Mouse (Mus musculus) lung, embryonic 14.5 days (tissue): ENCODE measurements around the gene Olfr543. TPM values are rescaled to one million over a fixed set of nuclear protein-coding genes. Genes with fewer than 3 reads are reported as not detected.
A peak's percentile ranks its signal among the peaks of the same experiment; 100 is the strongest.

Source experiments
- ATAC-seq: fragments of 200-750 bp; cut with Nextera tagmentation; 2 replicates; pipeline ENCODE4 v1.8.0; 2017; ENCODE audit warnings: mild to moderate bottlenecking, moderate TSS enrichment, moderate library complexity; ENCODE audit not compliant: insufficient read depth
- DNase-seq: peaks from one replicate; pipeline ENCODE4 v3.0.0-alpha.2; 2015
- H3K27ac ChIP-seq: fragments of 300-500 bp; sonication (generic); 2 replicates; pipeline ENCODE4 v1.5.1; 2014; ENCODE audit warnings: low read depth, mild to moderate bottlenecking, moderate library complexity
- H3K27me3 ChIP-seq: fragments of 300-500 bp; sonication (generic); 2 replicates; pipeline ENCODE4 v1.6.1; 2014; ENCODE audit warnings: low read length, control low read depth; ENCODE audit not compliant: insufficient read depth
- H3K36me3 ChIP-seq: fragments of 300-500 bp; sonication (generic); 2 replicates; pipeline ENCODE4 v1.6.1; 2014; ENCODE audit warnings: control low read depth; ENCODE audit not compliant: insufficient read depth
- H3K4me1 ChIP-seq: fragments of 300-500 bp; sonication (generic); 2 replicates; pipeline ENCODE4 v1.6.1; 2014; ENCODE audit warnings: antibody characterized with exemption, control low read depth; ENCODE audit not compliant: insufficient read depth
- H3K4me2 ChIP-seq: fragments of 300-500 bp; sonication (generic); 2 replicates; pipeline ENCODE4 v1.6.1; 2014; ENCODE audit warnings: mild to moderate bottlenecking
- H3K4me3 ChIP-seq: fragments of 300-500 bp; sonication (generic); 2 replicates; pipeline ENCODE4 v1.5.1; 2014; ENCODE audit warnings: low read depth, low read length
- H3K9ac ChIP-seq: fragments of 300-500 bp; sonication (generic); 2 replicates; pipeline ENCODE4 v1.6.1; 2014
- H3K9me3 ChIP-seq: fragments of 300-500 bp; sonication (generic); 2 replicates; pipeline ENCODE4 v1.6.1; 2016; ENCODE audit warnings: low read depth, low read length, control low read depth
- CTCF ChIP-seq: IDR thresholded peaks from 2 replicates; pipeline ENCODE4 v1.5.1; 2016; ENCODE audit warnings: antibody characterized with exemption, low read depth
- WGBS: fragments of 180-500 bp; shearing (Covaris S2); extraction: QIAGEN DNeasy Blood & Tissue Kit; methylation state at CpG from one replicate; pipeline ENCODE4 v1.1.7; 2014; 5-methylcytosine and 5-hydroxymethylcytosine counted together
- polyA plus RNA-seq: library from polyadenylated mRNA; unstranded; fragments of >200 nt; fragmentation: Nextera tagmentation; extraction: Ambion mirVana; gene quantifications from 2 replicates; pipeline ENCODE4 v1.2.1, GENCODE M21; 2014

Gene Olfr543
- 0.37 and 0.45 TPM in 2 replicates for polyA plus RNA-seq

DNA sequence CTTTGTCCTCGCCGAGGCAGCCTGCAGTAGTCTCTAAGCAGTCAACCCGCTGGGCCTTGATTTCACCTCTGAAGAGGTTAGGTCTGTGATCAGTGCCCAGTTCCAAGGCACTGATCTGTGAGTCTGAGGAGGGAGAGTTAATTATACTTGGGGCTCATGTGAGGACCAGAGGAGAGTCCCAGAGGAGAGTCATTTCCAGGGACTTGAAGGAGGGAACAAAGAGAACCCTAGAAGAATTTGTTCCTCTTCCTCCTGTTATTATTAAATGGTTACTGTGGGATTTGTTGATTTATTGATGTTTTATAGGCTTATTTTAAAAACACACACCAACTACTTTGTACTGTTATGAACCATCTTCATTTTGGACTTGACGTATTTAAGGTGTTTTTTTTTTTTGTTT, at the start of gene Olfr543:
TSS of gene Olfr543 (minus strand) at position 101 of the 400 bp plus-strand sequence.
- Histone ChIP-seq H3K4me3 (no peak within 1 kb of the TSS), H3K27me3 (no peaks in the 10 kb centered on the region), H3K9ac (no peak within 1 kb of the TSS), H3K4me2 (no peak within 1 kb of the TSS), H3K36me3 (no peaks in the 10 kb centered on the region), H3K9me3 (no peaks in the 10 kb centered on the region), H3K4me1 (peaks cover 7% of the 10 kb centered on the region; the same call in 1 of the 2 replicates), H3K27ac (no peak within 1 kb of the TSS)
- ATAC-seq (no peak), DNase-seq (no peak)
- TF ChIP-seq CTCF, result no peak
- 85% methylated on average over 4 of the region's 4 CpGs for WGBS

DNA sequence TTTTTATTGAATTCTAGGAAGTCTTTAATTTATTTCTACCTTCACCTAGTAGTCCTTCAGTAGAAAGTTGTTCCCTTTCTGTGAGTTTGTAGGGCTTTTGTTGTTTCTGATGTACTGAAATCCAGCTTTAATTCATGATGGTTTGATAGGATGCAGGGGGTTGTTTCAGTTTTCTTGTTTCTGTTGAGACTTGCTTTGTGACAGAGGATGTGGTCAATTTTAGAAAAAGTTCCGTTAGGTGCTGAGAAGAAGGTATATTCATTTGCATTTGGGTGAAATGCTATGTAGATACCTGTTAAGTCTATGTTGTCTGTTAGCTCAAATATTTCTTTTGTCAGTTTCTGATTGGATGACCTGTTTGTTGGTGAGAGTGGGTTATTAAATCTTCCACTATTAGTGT, 47.6 kb upstream of the Olfr543 start:
- TF ChIP-seq CTCF, result no peak
- Histone ChIP-seq H3K4me3 (no peak overlapping the region), H3K36me3 (no peaks in the 10 kb centered on the region), H3K9me3 (no peaks in the 10 kb centered on the region), H3K4me2 (no peak overlapping the region), H3K4me1 (no peaks in the 10 kb centered on the region), H3K27ac (no peak overlapping the region), H3K9ac (no peak overlapping the region), H3K27me3 (no peaks in the 10 kb centered on the region)
- WGBS, result 78% methylated on average over 1 of the region's 1 CpGs
- ATAC-seq (no peak), DNase-seq (no peak)

DNA sequence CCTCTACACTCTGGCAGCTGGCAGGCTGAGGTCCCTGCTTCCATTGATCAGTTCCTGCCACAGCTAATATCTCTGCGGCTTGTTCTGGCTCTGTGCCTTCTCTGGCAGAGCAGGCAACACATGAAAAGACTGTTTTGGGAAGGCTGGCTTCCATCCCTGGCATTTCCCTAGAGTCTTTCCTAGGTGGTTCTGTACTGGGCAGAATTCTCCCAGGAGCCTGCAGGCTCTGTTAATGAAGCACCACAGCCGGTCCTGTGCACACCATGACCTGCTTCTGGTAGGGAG, 35.5 kb upstream of the Olfr543 start:
- no peak overlapping the region for H3K9ac ChIP-seq
- no peak for TF ChIP-seq CTCF
- H3K9me3 ChIP-seq, result no peaks in the 10 kb centered on the region
- 64% methylated on average over 2 of the region's 2 CpGs for WGBS
- no peaks in the 10 kb centered on the region; the same call in 1 of the 2 replicates for H3K27me3 ChIP-seq
- H3K4me3 ChIP-seq, result no peak overlapping the region
- H3K4me2 ChIP-seq, result no peak overlapping the region
- no peak for DNase-seq
- no peak overlapping the region for H3K27ac ChIP-seq
- no peak for ATAC-seq
- no peaks in the 10 kb centered on the region for H3K4me1 ChIP-seq
- H3K36me3 ChIP-seq, result no peaks in the 10 kb centered on the region

DNA sequence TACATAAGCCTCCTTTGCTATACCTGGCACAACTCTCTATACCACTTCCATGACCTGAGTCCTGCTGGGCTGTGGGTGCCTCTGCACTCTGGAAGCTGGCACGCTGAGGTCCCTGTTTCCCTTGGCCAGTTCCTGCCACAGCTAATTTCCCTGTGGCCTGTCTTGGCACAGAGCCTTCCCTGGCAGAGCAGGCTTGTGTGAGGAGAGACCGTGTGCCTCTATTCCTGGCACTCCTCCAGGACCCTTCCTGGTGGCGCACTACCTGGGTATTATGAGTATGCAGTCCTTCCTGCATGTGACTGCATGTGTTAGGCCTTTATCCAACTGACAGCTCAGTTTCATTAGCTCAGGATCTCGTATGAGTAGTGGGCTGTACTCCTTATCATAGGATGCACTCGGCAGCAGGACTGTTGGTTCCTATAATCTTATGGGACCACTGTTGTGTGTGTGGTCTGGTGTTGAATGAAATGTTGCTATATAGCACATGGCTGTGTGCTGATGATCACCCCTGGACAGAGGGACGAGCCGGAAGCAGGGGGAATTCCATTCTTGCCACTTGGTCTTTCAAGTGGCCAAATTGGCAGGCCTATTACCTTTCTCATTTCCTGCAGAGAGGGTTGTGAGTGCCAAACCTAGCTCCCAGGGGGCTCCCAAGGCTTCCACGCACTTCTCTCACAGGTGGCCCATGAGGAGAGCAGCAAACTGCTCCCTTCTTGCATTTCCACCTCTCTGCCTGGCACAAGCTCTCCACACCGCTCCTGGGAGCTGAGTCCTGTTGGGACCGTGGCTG, 35.0 kb upstream of the Olfr543 start:
- H3K9me3 ChIP-seq, result no peaks in the 10 kb centered on the region
- H3K9ac ChIP-seq, result no peak overlapping the region
- no peaks in the 10 kb centered on the region for H3K36me3 ChIP-seq
- H3K27ac ChIP-seq, result no peak overlapping the region
- H3K27me3 ChIP-seq, result no peaks in the 10 kb centered on the region; the same call in 1 of the 2 replicates
- ATAC-seq (no peak), DNase-seq (no peak)
- WGBS, result 56% methylated on average over 10 of the region's 10 CpGs
- no peaks in the 10 kb centered on the region for H3K4me1 ChIP-seq
- no peak overlapping the region for H3K4me3 ChIP-seq
- H3K4me2 ChIP-seq, result no peak overlapping the region
- no peak for TF ChIP-seq CTCF

DNA sequence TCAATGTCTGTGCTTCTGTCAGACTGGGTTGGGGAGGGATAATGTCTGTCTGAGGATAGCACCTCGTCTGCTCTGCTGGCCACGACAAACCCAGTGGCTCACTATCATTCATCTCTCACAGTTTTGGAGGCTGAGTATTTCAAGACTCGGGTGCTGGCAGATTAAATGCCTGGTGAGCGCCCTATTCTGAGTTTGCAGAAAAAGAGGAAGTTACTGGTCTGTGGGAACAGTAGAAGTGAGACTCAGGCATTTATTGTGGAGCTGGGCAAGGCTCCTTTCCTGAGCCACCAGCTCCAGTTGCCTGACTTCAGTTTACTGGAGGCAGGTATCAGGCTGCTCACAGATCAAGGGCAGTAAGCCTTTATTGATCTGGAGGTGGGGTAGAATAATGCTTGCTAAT, 32.7 kb upstream of the Olfr543 start:
- DNase-seq, result no peak
- Histone ChIP-seq H3K4me3 (no peak overlapping the region), H3K9ac (no peak overlapping the region), H3K9me3 (no peaks in the 10 kb centered on the region), H3K27ac (no peak overlapping the region), H3K27me3 (no peaks in the 10 kb centered on the region; the same call in 1 of the 2 replicates), H3K36me3 (no peaks in the 10 kb centered on the region), H3K4me2 (no peak overlapping the region), H3K4me1 (no peaks in the 10 kb centered on the region)
- WGBS, result 37% methylated on average over 4 of the region's 4 CpGs
- TF ChIP-seq CTCF, result no peak
- no peak for ATAC-seq

DNA sequence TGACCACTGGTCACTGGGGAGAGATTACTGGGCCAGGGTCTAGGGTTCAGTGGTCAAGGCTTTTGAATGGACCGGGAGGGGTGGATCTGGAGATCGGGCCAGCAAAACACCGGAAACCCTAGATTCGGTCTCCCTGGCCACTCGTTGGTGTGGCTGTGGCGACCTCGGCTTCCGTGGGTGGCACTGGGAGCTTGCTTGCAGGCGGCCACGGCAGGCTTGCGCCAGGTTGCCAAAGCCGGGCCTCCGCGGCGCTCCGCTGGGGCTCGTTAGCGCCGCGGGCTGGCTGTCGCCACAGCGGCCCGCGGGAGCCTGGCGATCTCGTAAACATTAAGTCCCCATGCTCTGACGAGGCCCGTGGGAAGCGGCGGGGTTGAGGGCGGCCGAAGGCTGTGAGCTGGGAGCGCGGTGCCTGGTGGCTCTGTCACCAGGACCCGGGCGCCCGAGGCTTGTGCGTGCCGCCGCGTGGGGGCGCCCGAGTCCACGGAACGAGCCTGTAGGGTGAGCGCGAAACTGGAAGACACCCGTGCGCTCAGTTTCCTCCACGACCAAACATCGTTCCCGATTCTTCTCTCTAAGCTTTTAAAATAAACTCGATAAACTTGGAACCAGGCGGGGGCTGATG, 31.4 kb upstream of the Olfr543 start:
- H3K9me3 ChIP-seq, result no peaks in the 10 kb centered on the region
- H3K4me1 ChIP-seq, result no peaks in the 10 kb centered on the region
- no peaks in the 10 kb centered on the region; the same call in 1 of the 2 replicates for H3K27me3 ChIP-seq
- DNase-seq (peak; percentile 95), ATAC-seq (peak; percentile 96)
- TF ChIP-seq CTCF, result peak; percentile 79
- peak overlapping the region; percentile 42 for H3K4me3 ChIP-seq
- WGBS, result under 1% methylated on average over 54 of the region's 54 CpGs
- H3K36me3 ChIP-seq, result no peaks in the 10 kb centered on the region
- H3K27ac ChIP-seq, result no peak overlapping the region
- H3K9ac ChIP-seq, result peak overlapping the region; percentile 64
- peak overlapping the region; percentile 89 for H3K4me2 ChIP-seq

DNA sequence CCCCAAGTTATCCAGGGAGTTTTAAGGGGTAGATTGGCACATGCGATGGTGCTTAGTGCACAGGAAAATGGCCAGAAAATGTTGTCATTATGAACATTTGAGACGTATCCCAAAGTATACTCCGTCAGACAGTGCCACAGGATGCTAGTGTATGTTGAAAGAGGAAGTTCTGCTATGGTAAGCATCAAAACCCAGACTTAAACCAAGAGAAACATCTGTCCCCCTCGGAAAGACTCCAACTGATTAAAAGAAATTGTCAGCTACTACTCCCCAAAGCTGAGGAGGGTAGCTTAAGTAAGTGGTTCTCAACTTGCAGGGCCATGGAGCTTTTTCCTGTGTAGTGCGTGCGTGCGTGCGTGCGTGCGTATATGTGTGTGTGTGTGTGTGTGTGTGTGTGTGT, 30.4 kb upstream of the Olfr543 start:
- H3K27me3 ChIP-seq, result no peaks in the 10 kb centered on the region; the same call in 1 of the 2 replicates
- no peak for TF ChIP-seq CTCF
- no peak overlapping the region for H3K27ac ChIP-seq
- no peak overlapping the region for H3K9ac ChIP-seq
- ATAC-seq (no peak), DNase-seq (no peak)
- no peak overlapping the region for H3K4me2 ChIP-seq
- no peaks in the 10 kb centered on the region for H3K36me3 ChIP-seq
- no peak overlapping the region for H3K4me3 ChIP-seq
- WGBS, result 85% methylated on average over 10 of the region's 10 CpGs
- H3K4me1 ChIP-seq, result no peaks in the 10 kb centered on the region
- no peaks in the 10 kb centered on the region for H3K9me3 ChIP-seq
